Mouse (Mus musculus): ENCODE measurements around the gene Cd59b. TPM values are rescaled to one million over a fixed set of nuclear protein-coding genes. Genes with fewer than 3 reads are reported as not detected.

Cd59b gene
- polyA plus RNA-seq, 1 experiment = 0.31 TPM

- TF ChIP-seq GATA1 (IDR thresholded peaks at IDR 0.05; ENCODE audit: borderline replicate concordance, low read length) = no peak
- TF ChIP-seq FLI1 (IDR thresholded peaks at IDR 0.05; ENCODE audit: low read length) = no peak
- H3K4me1 ChIP-seq = peaks cover 19% of the 10 kb centered on the region
- H3K9me3 ChIP-seq = no peaks in the 10 kb centered on the region
- no peaks in the 10 kb centered on the region for H3K27me3 ChIP-seq (replicated peaks)
- peaks cover 93% of the 10 kb centered on the region for H3K36me3 ChIP-seq (replicated peaks; ENCODE audit: low read length)
- no peak overlapping the region for H3K4me3 ChIP-seq (replicated peaks)
Observed at GRCm38 (mm10) chr2:104035595-104035994, 34.1 kb upstream of the Cd59b start.

DNA sequence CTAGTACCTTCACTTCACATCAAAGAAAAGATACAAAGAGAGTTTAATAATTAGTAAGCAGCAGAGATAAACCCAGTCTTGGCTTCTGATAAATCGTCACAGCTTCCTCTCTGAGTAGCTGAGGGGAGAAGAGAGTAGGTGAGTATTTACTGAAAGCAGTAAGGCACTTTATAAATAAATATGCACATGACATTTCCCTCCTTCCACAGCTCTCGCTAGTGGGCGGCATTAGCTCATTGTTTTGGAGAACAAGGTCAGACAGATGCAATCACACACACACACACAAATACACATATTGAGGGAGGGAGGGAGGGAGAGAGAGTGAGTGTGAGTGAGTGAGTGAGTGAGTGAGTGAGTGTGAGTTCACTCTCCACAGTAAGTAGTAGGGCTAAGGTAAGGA, 33.3 kb upstream of the Cd59b start:
- Histone ChIP-seq H3K4me3 (replicated peaks) (no peak overlapping the region), H3K9me3 (no peaks in the 10 kb centered on the region), H3K4me1 (peaks cover 20% of the 10 kb centered on the region), H3K27me3 (replicated peaks) (no peaks in the 10 kb centered on the region), H3K36me3 (replicated peaks; ENCODE audit: low read length) (peaks cover 95% of the 10 kb centered on the region)
- TF ChIP-seq GATA1 (IDR thresholded peaks at IDR 0.05; ENCODE audit: borderline replicate concordance, low read length) (no peak), FLI1 (IDR thresholded peaks at IDR 0.05; ENCODE audit: low read length) (no peak)

DNA sequence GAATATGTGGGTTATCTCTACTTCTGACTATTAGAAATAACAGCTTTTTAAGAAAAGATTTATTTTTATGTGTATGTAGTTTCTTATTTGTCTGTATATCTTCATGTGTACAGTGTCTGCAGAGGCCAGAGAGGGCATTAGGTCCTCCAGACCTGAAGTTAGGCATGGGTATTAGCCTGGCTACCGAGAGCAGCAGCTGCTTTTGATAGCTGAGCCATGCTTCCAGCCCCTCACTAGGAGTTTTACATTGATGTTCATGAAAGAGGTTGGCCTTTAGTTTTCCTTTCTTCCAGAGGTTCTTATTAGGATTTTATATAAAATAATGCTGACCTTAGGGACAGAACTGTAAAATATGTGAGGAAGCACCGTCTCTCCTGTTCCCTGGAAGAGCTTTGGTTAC, 31.4 kb upstream of the Cd59b start:
- no peak overlapping the region for H3K4me3 ChIP-seq (replicated peaks)
- peaks cover 96% of the 10 kb centered on the region for H3K36me3 ChIP-seq (replicated peaks; ENCODE audit: low read length)
- peaks cover 28% of the 10 kb centered on the region for H3K4me1 ChIP-seq
- TF ChIP-seq FLI1 (IDR thresholded peaks at IDR 0.05; ENCODE audit: low read length) = no peak
- no peak for TF ChIP-seq GATA1 (IDR thresholded peaks at IDR 0.05; ENCODE audit: borderline replicate concordance, low read length)
- no peaks in the 10 kb centered on the region for H3K27me3 ChIP-seq (replicated peaks)
- no peaks in the 10 kb centered on the region for H3K9me3 ChIP-seq

- H3K4me1 ChIP-seq = peaks cover 24% of the 10 kb centered on the region
- peaks cover 94% of the 10 kb centered on the region for H3K36me3 ChIP-seq (replicated peaks; ENCODE audit: low read length)
- TF ChIP-seq GATA1 (IDR thresholded peaks at IDR 0.05; ENCODE audit: borderline replicate concordance, low read length) (no peak), FLI1 (IDR thresholded peaks at IDR 0.05; ENCODE audit: low read length) (no peak)
- no peaks in the 10 kb centered on the region for H3K27me3 ChIP-seq (replicated peaks)
- no peak overlapping the region for H3K4me3 ChIP-seq (replicated peaks)
- no peaks in the 10 kb centered on the region for H3K9me3 ChIP-seq
Observed at GRCm38 (mm10) chr2:104041632-104042031, 28.0 kb upstream of the Cd59b start.

DNA sequence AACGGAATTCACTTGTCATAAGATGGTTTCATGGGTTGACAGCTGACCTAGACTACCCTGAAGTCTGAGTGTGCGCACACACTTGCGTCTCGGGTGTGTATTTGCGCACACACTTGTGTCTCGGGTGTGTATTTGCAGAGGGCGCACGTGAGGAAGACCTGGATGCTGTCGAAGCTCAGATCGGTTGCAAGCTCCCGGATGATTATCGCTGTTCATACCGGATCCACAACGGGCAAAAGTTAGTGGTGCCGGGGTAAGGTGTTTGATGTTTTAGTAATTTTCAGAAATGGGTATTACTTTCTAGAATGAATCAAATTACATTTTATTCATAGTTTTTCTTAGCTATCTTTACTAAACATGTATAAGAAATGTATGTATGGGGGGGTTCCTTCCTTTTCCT, 26.9 kb upstream of the Cd59b start:
- H3K9me3 ChIP-seq = no peaks in the 10 kb centered on the region
- no peak for TF ChIP-seq GATA1 (IDR thresholded peaks at IDR 0.05; ENCODE audit: borderline replicate concordance, low read length)
- no peak for TF ChIP-seq FLI1 (IDR thresholded peaks at IDR 0.05; ENCODE audit: low read length)
- H3K4me3 ChIP-seq (replicated peaks) = no peak overlapping the region
- H3K27me3 ChIP-seq (replicated peaks) = no peaks in the 10 kb centered on the region
- peaks cover 87% of the 10 kb centered on the region for H3K36me3 ChIP-seq (replicated peaks; ENCODE audit: low read length)
- peaks cover 24% of the 10 kb centered on the region for H3K4me1 ChIP-seq

- Histone ChIP-seq H3K4me3 (replicated peaks) (no peak overlapping the region), H3K27me3 (replicated peaks) (no peaks in the 10 kb centered on the region), H3K36me3 (replicated peaks; ENCODE audit: low read length) (peaks cover 87% of the 10 kb centered on the region), H3K9me3 (no peaks in the 10 kb centered on the region), H3K4me1 (peaks cover 24% of the 10 kb centered on the region)
- TF ChIP-seq FLI1 (IDR thresholded peaks at IDR 0.05; ENCODE audit: low read length) (no peak), GATA1 (IDR thresholded peaks at IDR 0.05; ENCODE audit: borderline replicate concordance, low read length) (no peak)
Observed at GRCm38 (mm10) chr2:104043624-104044478, 25.8 kb upstream of the Cd59b start.

GRCm38 (mm10) chr2:104044479-104045080, 25.1 kb upstream of the Cd59b start:
- H3K27me3 ChIP-seq (replicated peaks) = no peaks in the 10 kb centered on the region
- no peak overlapping the region for H3K4me3 ChIP-seq (replicated peaks)
- H3K9me3 ChIP-seq = no peaks in the 10 kb centered on the region
- peaks cover 24% of the 10 kb centered on the region for H3K4me1 ChIP-seq
- no peak for TF ChIP-seq FLI1 (IDR thresholded peaks at IDR 0.05; ENCODE audit: low read length)
- TF ChIP-seq GATA1 (IDR thresholded peaks at IDR 0.05; ENCODE audit: borderline replicate concordance, low read length) = no peak
- peaks cover 87% of the 10 kb centered on the region for H3K36me3 ChIP-seq (replicated peaks; ENCODE audit: low read length)

DNA sequence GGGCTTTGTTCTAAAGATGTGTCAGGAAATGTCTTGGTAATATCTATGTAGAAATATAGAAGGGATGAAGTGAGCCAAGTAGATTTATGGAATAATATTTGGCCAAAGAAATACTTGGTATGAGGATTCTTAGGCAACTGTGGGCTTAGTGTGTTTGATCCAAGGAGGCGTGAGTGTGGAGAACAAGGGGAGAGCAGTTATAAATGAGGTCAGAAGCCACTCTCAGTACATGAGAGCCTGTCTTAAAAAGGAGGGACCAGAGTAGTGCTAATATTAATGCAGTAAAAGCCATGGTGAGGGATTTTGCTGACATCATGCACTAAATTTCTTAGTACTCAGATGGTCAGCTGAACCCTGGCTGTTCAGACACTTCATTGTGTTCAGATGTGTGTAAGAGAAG, 11.3 kb upstream of the Cd59b start:
- H3K27me3 ChIP-seq (replicated peaks) = no peaks in the 10 kb centered on the region
- H3K36me3 ChIP-seq (replicated peaks; ENCODE audit: low read length) = peaks cover 87% of the 10 kb centered on the region
- no peak for TF ChIP-seq GATA1 (IDR thresholded peaks at IDR 0.05; ENCODE audit: borderline replicate concordance, low read length)
- no peak for TF ChIP-seq FLI1 (IDR thresholded peaks at IDR 0.05; ENCODE audit: low read length)
- H3K4me1 ChIP-seq = peaks cover 8% of the 10 kb centered on the region
- no peak overlapping the region for H3K4me3 ChIP-seq (replicated peaks)
- no peaks in the 10 kb centered on the region for H3K9me3 ChIP-seq

DNA sequence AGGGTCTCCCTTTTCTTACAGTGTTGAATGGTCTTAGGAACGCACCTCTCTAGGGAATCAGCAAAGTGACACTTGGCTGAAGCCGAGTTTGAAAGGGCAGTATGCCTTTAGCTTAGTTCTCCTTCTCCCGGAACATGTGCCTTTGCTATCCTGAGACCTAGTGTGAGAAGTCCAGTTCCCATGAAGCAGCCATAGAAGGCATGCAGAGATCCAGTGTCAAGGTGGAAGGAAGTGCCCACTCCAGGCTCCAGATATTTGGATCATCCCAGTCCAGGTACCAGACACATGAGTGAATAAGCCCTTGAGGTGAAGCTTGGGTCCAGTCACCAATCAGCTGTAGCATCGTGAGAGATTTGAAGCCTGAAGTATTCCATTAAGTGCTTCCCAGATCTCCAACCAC, 10.7 kb upstream of the Cd59b start:
- Histone ChIP-seq H3K4me1 (peaks cover 8% of the 10 kb centered on the region), H3K36me3 (replicated peaks; ENCODE audit: low read length) (peaks cover 84% of the 10 kb centered on the region), H3K4me3 (replicated peaks) (no peak overlapping the region), H3K27me3 (replicated peaks) (no peaks in the 10 kb centered on the region), H3K9me3 (no peaks in the 10 kb centered on the region; the same call in 1 of the 2 replicates)
- TF ChIP-seq GATA1 (IDR thresholded peaks at IDR 0.05; ENCODE audit: borderline replicate concordance, low read length) = no peak
- no peak for TF ChIP-seq FLI1 (IDR thresholded peaks at IDR 0.05; ENCODE audit: low read length)

DNA sequence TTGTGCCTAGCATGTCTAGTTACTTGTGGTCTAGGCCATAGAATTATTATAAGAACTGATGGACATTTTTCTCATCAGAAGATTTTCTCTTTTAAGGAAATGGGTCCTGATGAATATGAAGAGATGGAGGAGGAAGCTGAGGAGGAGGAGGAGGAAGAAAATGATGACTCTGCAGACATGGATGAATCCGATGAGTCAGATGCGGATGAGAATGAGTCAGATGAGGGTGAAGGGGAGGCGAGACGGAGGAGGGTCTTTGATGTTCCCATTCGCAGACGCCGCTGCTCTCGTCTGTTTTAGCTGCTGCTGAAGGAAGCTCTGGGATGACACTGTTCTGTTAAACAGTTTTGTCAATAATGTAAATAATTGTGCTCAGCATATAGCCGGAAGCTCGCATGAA, 9.9 kb upstream of the Cd59b start:
- no peaks in the 10 kb centered on the region for H3K27me3 ChIP-seq (replicated peaks)
- no peak for TF ChIP-seq GATA1 (IDR thresholded peaks at IDR 0.05; ENCODE audit: borderline replicate concordance, low read length)
- no peak for TF ChIP-seq FLI1 (IDR thresholded peaks at IDR 0.05; ENCODE audit: low read length)
- H3K4me1 ChIP-seq = peaks cover 8% of the 10 kb centered on the region
- no peak overlapping the region for H3K4me3 ChIP-seq (replicated peaks)
- no peaks in the 10 kb centered on the region; the same call in 1 of the 2 replicates for H3K9me3 ChIP-seq
- peaks cover 79% of the 10 kb centered on the region for H3K36me3 ChIP-seq (replicated peaks; ENCODE audit: low read length)

Data from megakaryocyte, embryonic 14.5 days (primary cell).